Mouse (Mus musculus): ENCODE results near the gene Ypel2. TPM values are rescaled to one million over a fixed set of nuclear protein-coding genes. Genes with fewer than 3 reads are reported as not detected.

Gene Ypel2
- polyA plus RNA-seq, 1 experiment from 2014 or later: 10.6 TPM

DNA sequence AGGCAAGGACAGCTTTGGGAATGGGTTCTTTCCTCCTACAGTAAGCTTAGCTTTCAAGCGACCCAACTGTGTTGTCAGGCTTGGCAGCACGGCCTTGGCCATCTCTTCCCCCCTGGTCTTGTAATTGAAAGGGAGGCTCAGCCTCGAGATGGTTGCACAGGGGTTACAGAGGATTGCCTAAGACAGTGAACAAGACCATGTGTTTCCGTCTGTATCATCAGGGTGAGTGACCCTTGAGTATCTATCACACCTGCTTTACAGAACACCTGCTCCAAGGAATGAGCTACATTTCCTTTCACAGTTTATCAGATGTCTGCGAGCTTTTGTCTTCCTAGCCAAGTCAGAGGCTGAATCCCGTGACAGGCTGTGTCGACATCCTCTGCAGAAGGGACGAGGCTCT is 48.4 kb downstream of the Ypel2 start:
- no peaks in the 10 kb centered on the region for H3K4me1 ChIP-seq (replicated peaks; ENCODE audit: insufficient read depth, low read length)
- TF ChIP-seq CTCF (IDR thresholded peaks at IDR 0.05; ENCODE audit: low read depth): no peak
- 62% methylated on average over 8 of the region's 8 CpGs for WGBS
- no peak overlapping the region for H3K9ac ChIP-seq (ENCODE audit: low read depth, low read length)
- no peaks in the 10 kb centered on the region for H3K9me3 ChIP-seq (replicated peaks; ENCODE audit: low read length)
- no peak overlapping the region for H3K4me3 ChIP-seq (replicated peaks; ENCODE audit: low read depth, low read length)
- H3K27me3 ChIP-seq (ENCODE audit: insufficient read depth, low read length): no peaks in the 10 kb centered on the region
- ATAC-seq (replicated peaks; ENCODE audit: low FRiP score, low read depth): no peak
- H3K27ac ChIP-seq: no peak overlapping the region
- DNase-seq (ENCODE audit: low spot score): no peak
- H3K36me3 ChIP-seq (ENCODE audit: insufficient read depth, low read length): peaks cover 16% of the 10 kb centered on the region
- H3K4me2 ChIP-seq (ENCODE audit: low read length): no peak overlapping the region

- 0 out of 2 replicates have a peak, but pooled peaks cover 3% of the 10 kb centered on the region for H3K4me1 ChIP-seq (replicated peaks; ENCODE audit: insufficient read depth, low read length)
- H3K9me3 ChIP-seq (replicated peaks; ENCODE audit: low read length): no peaks in the 10 kb centered on the region
- DNase-seq (ENCODE audit: low spot score) (no peak), ATAC-seq (replicated peaks; ENCODE audit: low FRiP score, low read depth) (no peak)
- 54% methylated on average over 8 of the region's 8 CpGs for WGBS
- peaks cover 21% of the 10 kb centered on the region for H3K36me3 ChIP-seq (ENCODE audit: insufficient read depth, low read length)
- H3K4me2 ChIP-seq (ENCODE audit: low read length): no peak overlapping the region
- no peak overlapping the region for H3K4me3 ChIP-seq (replicated peaks; ENCODE audit: low read depth, low read length)
- no peak overlapping the region for H3K9ac ChIP-seq (ENCODE audit: low read depth, low read length)
- H3K27ac ChIP-seq: no peak overlapping the region
- H3K27me3 ChIP-seq (ENCODE audit: insufficient read depth, low read length): no peaks in the 10 kb centered on the region
- TF ChIP-seq CTCF (IDR thresholded peaks at IDR 0.05; ENCODE audit: low read depth): no peak
These were observed 49.0 kb downstream of the Ypel2 start for GRCm38 (mm10) chr11:86944539-86944938.

- WGBS: 91% methylated on average over 8 of the region's 8 CpGs
- no peak overlapping the region for H3K4me2 ChIP-seq (ENCODE audit: low read length)
- peaks cover 25% of the 10 kb centered on the region for H3K36me3 ChIP-seq (ENCODE audit: insufficient read depth, low read length)
- H3K4me1 ChIP-seq (replicated peaks; ENCODE audit: insufficient read depth, low read length): 0 out of 2 replicates have a peak, but pooled peaks cover 3% of the 10 kb centered on the region
- no peak overlapping the region for H3K27ac ChIP-seq
- no peak overlapping the region for H3K4me3 ChIP-seq (replicated peaks; ENCODE audit: low read depth, low read length)
- DNase-seq (ENCODE audit: low spot score): no peak
- TF ChIP-seq CTCF (IDR thresholded peaks at IDR 0.05; ENCODE audit: low read depth): no peak
- no peak for ATAC-seq (replicated peaks; ENCODE audit: low FRiP score, low read depth)
- no peak overlapping the region for H3K9ac ChIP-seq (ENCODE audit: low read depth, low read length)
- no peaks in the 10 kb centered on the region for H3K9me3 ChIP-seq (replicated peaks; ENCODE audit: low read length)
- no peaks in the 10 kb centered on the region for H3K27me3 ChIP-seq (ENCODE audit: insufficient read depth, low read length)
These were observed 51.6 kb downstream of the Ypel2 start for GRCm38 (mm10) chr11:86941904-86942303.

DNA sequence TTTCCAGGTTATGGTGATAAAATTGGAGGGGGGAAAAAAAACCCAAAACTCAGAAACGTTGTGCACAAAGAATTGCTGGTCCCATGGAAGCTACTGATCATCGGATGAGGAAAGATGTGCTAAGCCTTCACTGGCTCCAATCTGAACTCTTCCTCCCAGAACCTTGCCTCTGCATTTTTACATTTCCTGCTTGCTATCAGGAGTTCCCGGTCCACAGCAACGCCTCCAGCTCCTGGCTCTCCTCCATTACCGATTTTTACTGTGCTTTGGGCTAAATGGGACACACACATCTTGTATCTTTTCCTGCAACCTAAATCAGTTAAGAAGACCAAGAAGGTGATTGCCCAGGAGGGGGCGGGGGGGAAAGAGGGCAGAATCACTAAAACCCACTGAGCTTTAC is 54.0 kb downstream of the Ypel2 start:
- no peaks in the 10 kb centered on the region for H3K27me3 ChIP-seq (ENCODE audit: insufficient read depth, low read length)

GRCm38 (mm10) chr11:86938551-86938950 is 55.0 kb downstream of the Ypel2 start:
- DNase-seq (ENCODE audit: low spot score) (no peak), ATAC-seq (replicated peaks; ENCODE audit: low FRiP score, low read depth) (no peak)
- Histone ChIP-seq H3K4me3 (replicated peaks; ENCODE audit: low read depth, low read length) (no peak overlapping the region), H3K4me2 (ENCODE audit: low read length) (no peak overlapping the region), H3K27me3 (ENCODE audit: insufficient read depth, low read length) (no peaks in the 10 kb centered on the region), H3K36me3 (ENCODE audit: insufficient read depth, low read length) (peaks cover 20% of the 10 kb centered on the region; the same call in 1 of the 2 replicates), H3K27ac (no peak overlapping the region), H3K9me3 (replicated peaks; ENCODE audit: low read length) (no peaks in the 10 kb centered on the region), H3K4me1 (replicated peaks; ENCODE audit: insufficient read depth, low read length) (0 out of 2 replicates have a peak, but pooled peaks cover 3% of the 10 kb centered on the region), H3K9ac (ENCODE audit: low read depth, low read length) (no peak overlapping the region)
- 83% methylated on average over 3 of the region's 3 CpGs for WGBS
- TF ChIP-seq CTCF (IDR thresholded peaks at IDR 0.05; ENCODE audit: low read depth): no peak

More for the DNA sequence above, 54.0 kb downstream of the Ypel2 start:
- no peak overlapping the region for H3K4me3 ChIP-seq (replicated peaks; ENCODE audit: low read depth, low read length)
- no peak overlapping the region for H3K27ac ChIP-seq
- TF ChIP-seq CTCF (IDR thresholded peaks at IDR 0.05; ENCODE audit: low read depth): no peak
- ATAC-seq (replicated peaks; ENCODE audit: low FRiP score, low read depth) (no peak), DNase-seq (ENCODE audit: low spot score) (no peak)
- no peaks in the 10 kb centered on the region for H3K9me3 ChIP-seq (replicated peaks; ENCODE audit: low read length)
- 65% methylated on average over 6 of the region's 6 CpGs for WGBS
- H3K4me2 ChIP-seq (ENCODE audit: low read length): no peak overlapping the region
- no peak overlapping the region for H3K9ac ChIP-seq (ENCODE audit: low read depth, low read length)
- H3K36me3 ChIP-seq (ENCODE audit: insufficient read depth, low read length): peaks cover 25% of the 10 kb centered on the region
- H3K4me1 ChIP-seq (replicated peaks; ENCODE audit: insufficient read depth, low read length): 0 out of 2 replicates have a peak, but pooled peaks cover 3% of the 10 kb centered on the region

DNA sequence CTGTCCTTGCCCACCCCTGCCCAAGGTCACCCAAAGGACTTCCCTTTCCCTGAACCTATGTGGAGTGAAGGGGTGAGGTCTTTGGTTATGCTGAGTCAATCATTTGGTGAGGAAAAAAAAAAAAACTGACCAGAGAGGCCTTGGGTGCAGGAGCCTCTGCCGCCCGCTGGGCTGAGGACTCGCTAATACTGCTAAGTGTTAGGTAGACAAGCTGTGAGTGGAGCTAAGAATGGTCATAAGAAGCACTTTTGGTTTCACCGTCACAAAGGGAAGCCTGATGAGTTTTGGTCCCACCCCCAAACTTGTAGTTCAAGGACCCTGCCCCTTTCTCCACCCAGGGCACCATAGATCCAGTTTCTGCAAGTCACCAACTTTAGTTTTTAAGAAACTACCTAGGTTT is 55.4 kb downstream of the Ypel2 start:
- no peak overlapping the region for H3K4me3 ChIP-seq (replicated peaks; ENCODE audit: low read depth, low read length)
- H3K9ac ChIP-seq (ENCODE audit: low read depth, low read length): no peak overlapping the region
- no peak for TF ChIP-seq CTCF (IDR thresholded peaks at IDR 0.05; ENCODE audit: low read depth)
- peaks cover 20% of the 10 kb centered on the region; the same call in 1 of the 2 replicates for H3K36me3 ChIP-seq (ENCODE audit: insufficient read depth, low read length)
- H3K4me2 ChIP-seq (ENCODE audit: low read length): no peak overlapping the region
- 0 out of 2 replicates have a peak, but pooled peaks cover 3% of the 10 kb centered on the region for H3K4me1 ChIP-seq (replicated peaks; ENCODE audit: insufficient read depth, low read length)
- WGBS: 83% methylated on average over 4 of the region's 4 CpGs
- no peaks in the 10 kb centered on the region for H3K9me3 ChIP-seq (replicated peaks; ENCODE audit: low read length)
- no peak overlapping the region for H3K27ac ChIP-seq
- DNase-seq (ENCODE audit: low spot score): no peak
- no peaks in the 10 kb centered on the region for H3K27me3 ChIP-seq (ENCODE audit: insufficient read depth, low read length)
- ATAC-seq (replicated peaks; ENCODE audit: low FRiP score, low read depth): no peak

- DNase-seq (ENCODE audit: low spot score): no peak
- Histone ChIP-seq H3K4me3 (replicated peaks; ENCODE audit: low read depth, low read length) (no peak overlapping the region), H3K27ac (no peak overlapping the region), H3K36me3 (ENCODE audit: insufficient read depth, low read length) (peaks cover 20% of the 10 kb centered on the region; the same call in 1 of the 2 replicates), H3K4me1 (replicated peaks; ENCODE audit: insufficient read depth, low read length) (peaks cover 3% of the 10 kb centered on the region; the same call in 1 of the 2 replicates), H3K9me3 (replicated peaks; ENCODE audit: low read length) (no peaks in the 10 kb centered on the region), H3K4me2 (ENCODE audit: low read length) (no peak overlapping the region), H3K27me3 (ENCODE audit: insufficient read depth, low read length) (no peaks in the 10 kb centered on the region), H3K9ac (ENCODE audit: low read depth, low read length) (no peak overlapping the region)
- ATAC-seq (replicated peaks; ENCODE audit: low FRiP score, low read depth): no peak
- 33% methylated on average over 9 of the region's 9 CpGs for WGBS
- TF ChIP-seq CTCF (IDR thresholded peaks at IDR 0.05; ENCODE audit: low read depth): no peak
These were observed 56.6 kb downstream of the Ypel2 start for GRCm38 (mm10) chr11:86936938-86937337.
